27 mouse cellular contexts compared by ENCODE assay signal in genomic region chr3:54413584-54413897, GRCm38 (mm10). TPM values are rescaled to one million over a fixed set of nuclear protein-coding genes. Genes with fewer than 3 reads are reported as not detected.
DNase-seq lines count a peak whose midpoint lies in the region; ATAC-seq lines count a peak whose summit lies in the region.
"Had no signal": no experiment of that assay in that cellular context is flagged by ENCODE, and none has a peak within 500 bp of the region (broad histone marks: within the 10 kb centered on the region; RNA-seq: fewer than 3 reads in every experiment).

No protein-coding gene starts in this region.

- H3K4me1 ChIP-seq in heart, embryonic 16.5 days (ENCODE audit: control insufficient read depth, insufficient read depth, low read length) = no peaks in the 10 kb centered on the region
- peaks cover 24% of the 10 kb centered on the region for H3K4me1 ChIP-seq in embryonic facial prominence, embryonic 13.5 days
- peaks cover 8% of the 10 kb centered on the region; the same call in 1 of the 2 replicates for H3K4me1 ChIP-seq in limb, embryonic 11.5 days (ENCODE audit: control insufficient read depth, insufficient read depth, low read length)
- H3K4me1 ChIP-seq: hindbrain, embryonic 13.5 days; liver, embryonic 13.5 days had no signal

- no peaks in the 10 kb centered on the region for H3K9me3 ChIP-seq in heart, embryonic 16.5 days (replicated peaks; ENCODE audit: control insufficient read depth, low read length)
- H3K9me3 ChIP-seq in embryonic facial prominence, embryonic 13.5 days = no peaks in the 10 kb centered on the region
- H3K9me3 ChIP-seq in limb, embryonic 11.5 days (ENCODE audit: control insufficient read depth, low read length) = no peaks in the 10 kb centered on the region
- H3K9me3 ChIP-seq: hindbrain, embryonic 13.5 days; liver, embryonic 13.5 days; midbrain, embryonic 15.5 days had no signal

- ATAC-seq in heart, embryonic 16.5 days (replicated peaks; ENCODE audit: extremely low read depth, insufficient read depth, low FRiP score) = no peak
- peak; percentile 43; the same call in 1 of the 2 replicates for ATAC-seq in embryonic facial prominence, embryonic 13.5 days (ENCODE audit: insufficient number of reproducible peaks, insufficient read depth, low FRiP score, low TSS enrichment, low read depth)
- no peak for ATAC-seq in limb, embryonic 11.5 days (ENCODE audit: insufficient number of reproducible peaks, low FRiP score, low TSS enrichment, low read depth)
- ATAC-seq in activated CD4-positive, CD25-positive, alpha-beta regulatory T cell, adult 4 months = no peak
- ATAC-seq: CD4-positive, CD25-positive, alpha-beta regulatory T cell, adult 4 months; forebrain, embryonic 14.5 days; intestine, embryonic 16.5 days; lung, postnatal 0 days; midbrain, embryonic 15.5 days had no signal

- no peak overlapping the region for H3K4me2 ChIP-seq in heart, embryonic 16.5 days (ENCODE audit: low read depth, low read length)
- H3K4me2 ChIP-seq in embryonic facial prominence, embryonic 13.5 days = peak overlapping the region; percentile 37
- H3K4me2 ChIP-seq in limb, embryonic 11.5 days (ENCODE audit: low read depth, severe bottlenecking) = 0 out of 2 replicates have a peak overlapping the region, but pooled peaks have one; percentile 4
- H3K4me2 ChIP-seq: hindbrain, embryonic 13.5 days; liver, embryonic 13.5 days; midbrain, embryonic 15.5 days had no signal

- H3K27ac ChIP-seq in heart, embryonic 16.5 days (ENCODE audit: low read length) = peak overlapping the region; percentile 59
- H3K27ac ChIP-seq in embryonic facial prominence, embryonic 13.5 days = peak overlapping the region; percentile 88
- 0 out of 2 replicates have a peak overlapping the region, but pooled peaks have one; percentile 42 for H3K27ac ChIP-seq in limb, embryonic 11.5 days (replicated peaks; ENCODE audit: low read depth, low read length)
- H3K27ac ChIP-seq: hindbrain, embryonic 13.5 days; left cerebral cortex, adult 2 months; liver, embryonic 13.5 days; midbrain, embryonic 15.5 days had no signal

- no peak overlapping the region for H3K9ac ChIP-seq in heart, embryonic 16.5 days (ENCODE audit: low read length)
- H3K9ac ChIP-seq in embryonic facial prominence, embryonic 13.5 days = no peak overlapping the region
- no peak overlapping the region for H3K9ac ChIP-seq in limb, embryonic 11.5 days (ENCODE audit: low read length)
- H3K9ac ChIP-seq: hindbrain, embryonic 13.5 days; liver, embryonic 13.5 days; midbrain, embryonic 15.5 days had no signal

- no peak overlapping the region for H3K4me3 ChIP-seq in heart, embryonic 16.5 days (ENCODE audit: low read length)
- no peak overlapping the region for H3K4me3 ChIP-seq in embryonic facial prominence, embryonic 13.5 days
- H3K4me3 ChIP-seq in limb, embryonic 11.5 days (ENCODE audit: low read depth, low read length) = no peak overlapping the region
- H3K4me3 ChIP-seq: hindbrain, embryonic 13.5 days; left cerebral cortex, adult 2 months; liver, embryonic 13.5 days; midbrain, embryonic 15.5 days had no signal

- H3K27me3 ChIP-seq in heart, embryonic 16.5 days (ENCODE audit: control insufficient read depth, insufficient read depth, low read length) = no peaks in the 10 kb centered on the region
- H3K27me3 ChIP-seq in embryonic facial prominence, embryonic 13.5 days = no peaks in the 10 kb centered on the region
- H3K27me3 ChIP-seq in limb, embryonic 11.5 days (ENCODE audit: control insufficient read depth, insufficient read depth, low read length) = no peaks in the 10 kb centered on the region
- H3K27me3 ChIP-seq: hindbrain, embryonic 13.5 days; liver, embryonic 13.5 days; midbrain, embryonic 15.5 days had no signal

- 69% methylated on average over 1 of the region's 1 CpGs for WGBS in heart, embryonic 16.5 days
- 21% methylated on average over 1 of the region's 1 CpGs for WGBS in embryonic facial prominence, embryonic 13.5 days
- WGBS in limb, embryonic 11.5 days = 49% methylated on average over 1 of the region's 1 CpGs

- H3K36me3 ChIP-seq in heart, embryonic 16.5 days (ENCODE audit: control insufficient read depth, insufficient read depth) = no peaks in the 10 kb centered on the region
- no peaks in the 10 kb centered on the region for H3K36me3 ChIP-seq in embryonic facial prominence, embryonic 13.5 days
- no peaks in the 10 kb centered on the region for H3K36me3 ChIP-seq in limb, embryonic 11.5 days (ENCODE audit: control insufficient read depth, insufficient read depth, low read length)
- H3K36me3 ChIP-seq: hindbrain, embryonic 13.5 days; liver, embryonic 13.5 days; midbrain, embryonic 15.5 days had no signal

- DNase-seq in heart, adult 11 months = no peak
- DNase-seq in limb, embryonic 11.5 days (ENCODE audit: low spot score) = no peak
- DNase-seq in layer of hippocampus, postnatal 36 days = no peak
- no peak for DNase-seq in right cerebral cortex, postnatal 4 days
- DNase-seq: adrenal gland, postnatal 25 days; cerebellum, adult 18-20 months; cerebellum, postnatal 14 days; heart, postnatal 4 days; kidney, adult 9 months; kidney, postnatal 14 days; liver, embryonic 13.5 days; lung, adult 18-20 months; lung, postnatal 4 days; right cerebral cortex, postnatal 25 days; spleen, adult 18-20 months; thymus, postnatal 14 days had no signal

RNA-seq across cellular contexts. Expression of gene Postn, which starts 52.6 kb away (rescaled TPM):
- polyA plus RNA-seq in heart, embryonic 16.5 days (2015; fragmentation: Nextera tagmentation; extraction: Ambion mirVana) = 394 and 476 TPM in 2 replicates
- polyA plus RNA-seq in embryonic facial prominence, embryonic 13.5 days (2015; fragmentation: Nextera tagmentation; extraction: Ambion mirVana) = 312 and 442 TPM in 2 replicates
- 13.6 and 15.2 TPM in 2 replicates for polyA plus RNA-seq in limb, embryonic 11.5 days (2014; fragmentation: Nextera tagmentation; extraction: Ambion mirVana)
- under 1 TPM in 1 of 2 experiments, not detected in 1; 0.11 TPM for polyA plus RNA-seq in activated CD4-positive, CD25-positive, alpha-beta regulatory T cell, adult 4 months (2017; shearing (Covaris generic))
- total RNA-seq in layer of hippocampus, postnatal 36 days (2021) = 1 to 10 TPM; 1.2 to 1.9 TPM
- total RNA-seq: megakaryocyte-erythroid progenitor cell, adult 5-6 weeks had no signal
- polyA plus RNA-seq: CD4-positive, CD25-positive, alpha-beta regulatory T cell, adult 4 months had no signal

Comparison
In these comparisons a context has a peak if more than half of its experiments do, and no peak if none do; other contexts are left out.
1. RNA of gene Postn, which starts 52.6 kb away (polyA plus RNA-seq): 394 to 476 TPM in heart, embryonic 16.5 days and 312 to 442 TPM in embryonic facial prominence, embryonic 13.5 days; 13.6 to 15.2 TPM in limb, embryonic 11.5 days and 0.11 TPM in activated CD4-positive, CD25-positive, alpha-beta regulatory T cell, adult 4 months; every median in the first group is over 10 times any median in the second.
2. Peak in every context shown above with its lines, with median percentiles within 50 percentile points of each other: H3K27ac ChIP-seq.